Mouse (Mus musculus) kidney, adult 2 months (tissue): ENCODE data around the gene Borcs7.

ENCODE experiments used
- CTCF ChIP-seq: fragments of 200-500 bp; conservative IDR thresholded peaks from 2 replicates; pipeline ENCODE4 v1.5.1; 2011; ENCODE audit warnings: low read depth, mild to moderate bottlenecking, control low read depth, low read length, moderate library complexity, mixed read lengths; ENCODE audit not compliant: insufficient read depth, insufficient read length
- POLR2A ChIP-seq: fragments of 200-500 bp; IDR thresholded peaks from one replicate; pipeline ENCODE4 v1.6.1; 2011; ENCODE audit warnings: low read depth, low read length, control low read depth

DNA sequence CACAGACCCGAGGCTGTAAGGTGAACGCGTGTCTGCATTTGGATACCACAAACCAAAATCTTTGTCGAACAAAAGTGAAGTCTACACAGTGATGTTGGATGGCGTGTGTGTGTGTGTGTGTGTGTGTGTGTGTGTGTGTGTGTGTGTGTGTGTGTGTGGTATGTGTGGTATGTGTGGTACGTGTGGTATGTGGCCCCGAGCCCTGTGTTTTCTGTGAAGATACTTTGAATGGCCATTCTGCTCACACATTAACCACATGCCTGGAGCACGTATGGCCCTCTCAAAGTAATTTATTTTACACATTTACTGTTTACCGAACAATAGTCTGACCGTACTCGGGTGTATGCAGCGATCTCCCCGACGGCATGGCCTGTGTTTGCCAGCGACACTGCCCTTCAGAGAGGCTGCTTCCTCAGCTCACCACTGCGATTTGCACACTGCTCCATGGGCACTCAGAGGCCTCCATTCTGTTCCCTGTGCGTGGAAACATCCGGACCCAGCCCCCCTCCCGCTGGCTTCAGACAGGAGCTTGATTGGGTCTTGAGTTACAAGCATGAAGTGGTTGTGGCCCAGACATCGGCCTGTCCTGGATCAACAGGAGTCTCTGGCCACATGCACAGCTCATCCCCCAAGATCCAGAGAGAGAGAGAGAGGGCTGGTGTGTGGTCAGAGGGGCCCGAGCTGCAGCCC is 33.4 kb upstream of the Borcs7 start:
- TF ChIP-seq CTCF: no peak
- TF ChIP-seq POLR2A: no peak
